Mouse (Mus musculus) olfactory bulb, adult 2 months (tissue): ENCODE measurements around the gene Rgs12. TPM values are rescaled to one million over a fixed set of nuclear protein-coding genes. Genes with fewer than 3 reads are reported as not detected.

Source experiments
- H3K27ac ChIP-seq: fragments of 200-500 bp; 2 replicates; pipeline ENCODE4 v1.5.1; 2012; ENCODE audit warnings: low read depth, low read length; ENCODE audit not compliant: insufficient read depth
- H3K4me1 ChIP-seq: fragments of 200-500 bp; 2 replicates; pipeline ENCODE4 v1.6.1; 2012; ENCODE audit warnings: low read length; ENCODE audit not compliant: control insufficient read depth, insufficient read depth
- H3K4me3 ChIP-seq: fragments of 200-500 bp; 2 replicates; pipeline ENCODE4 v1.5.1; 2012; ENCODE audit warnings: mild to moderate bottlenecking, low read depth, low read length, moderate library complexity; ENCODE audit not compliant: insufficient read depth
- CTCF ChIP-seq: fragments of 200-500 bp; IDR thresholded peaks from 2 replicates; pipeline ENCODE4 v1.5.1; 2012; ENCODE audit warnings: low read depth, mild to moderate bottlenecking, low read length, moderate library complexity; ENCODE audit not compliant: insufficient read depth
- POLR2A ChIP-seq: fragments of 200-500 bp; IDR thresholded peaks from 2 replicates; pipeline ENCODE4 v1.6.1; 2012; ENCODE audit warnings: mild to moderate bottlenecking, low read depth, low read length, moderate library complexity; ENCODE audit not compliant: insufficient read depth
- WGBS: fragments of 180-500 bp; shearing (Covaris S2); methylation state at CpG from one replicate; pipeline ENCODE4 v1.1.7; 2018; 5-methylcytosine and 5-hydroxymethylcytosine counted together
- polyA plus RNA-seq: library from polyadenylated mRNA; stranded (reverse); fragments of >200 nt; gene quantifications from 2 replicates; pipeline ENCODE4 v1.2.4, GENCODE M21; 2012; ENCODE audit warnings: low replicate concordance; ENCODE audit not compliant: missing spikeins, insufficient read depth, insufficient read length

Rgs12 gene
- polyA plus RNA-seq, 1 experiment: not detected

DNA sequence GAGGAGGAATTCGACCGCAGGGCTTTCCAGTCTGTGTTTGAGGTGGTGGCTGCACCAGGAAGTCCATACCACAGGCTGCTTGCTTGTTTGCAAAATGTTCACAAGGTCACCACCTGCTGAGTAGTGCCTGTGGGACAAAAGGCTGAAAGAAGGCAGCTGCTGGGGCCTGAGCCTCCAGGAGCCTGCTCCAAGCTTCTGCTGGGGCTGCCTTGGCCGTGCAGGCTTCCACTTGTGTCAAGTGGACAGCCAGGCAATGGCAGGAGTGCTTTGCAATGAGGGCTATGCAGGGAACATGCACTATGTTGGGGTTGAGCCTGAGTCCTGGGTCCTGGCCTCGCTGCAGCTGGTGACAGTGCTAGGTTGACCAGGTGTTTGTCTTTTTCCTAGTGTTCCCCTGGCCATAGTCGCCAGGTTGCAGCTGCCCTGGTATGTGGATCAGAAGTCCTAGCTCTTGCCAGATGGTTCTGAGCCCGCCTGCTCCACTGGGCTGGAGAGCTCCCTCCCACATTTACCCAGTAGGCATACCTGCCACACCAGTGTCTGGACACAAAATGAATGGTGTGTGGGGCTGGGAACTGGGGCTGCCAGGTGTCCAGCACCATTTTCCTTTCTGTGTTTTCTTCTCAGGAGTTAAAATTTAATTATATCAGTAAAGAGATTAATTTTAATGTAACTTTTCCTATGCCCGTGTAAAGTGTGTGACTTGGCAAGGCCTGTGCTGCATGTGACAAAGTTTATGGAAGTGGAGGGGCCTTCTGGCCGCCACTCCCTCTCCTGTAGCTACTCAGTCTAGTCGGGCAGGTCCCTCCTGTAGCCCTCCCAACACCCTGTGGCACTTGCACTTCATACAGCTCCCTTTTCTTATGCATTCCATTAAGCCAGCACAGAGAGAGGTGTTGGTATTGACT lies 40.3 kb upstream of the Rgs12 start:
- Histone ChIP-seq H3K27ac (no peak overlapping the region), H3K4me3 (no peak overlapping the region), H3K4me1 (no peaks in the 10 kb centered on the region)
- WGBS: 77% methylated on average over 9 of the region's 9 CpGs
- TF ChIP-seq POLR2A: no peak
- no peak for TF ChIP-seq CTCF

- no peak overlapping the region for H3K4me3 ChIP-seq
- no peak overlapping the region for H3K27ac ChIP-seq
- TF ChIP-seq CTCF (no peak), POLR2A (no peak)
- 92% methylated on average over 1 of the region's 1 CpGs for WGBS
- no peaks in the 10 kb centered on the region for H3K4me1 ChIP-seq
Observed at GRCm38 (mm10) chr5:34909634-34910503, 39.4 kb upstream of the Rgs12 start.

- no peak for TF ChIP-seq CTCF
- no peak for TF ChIP-seq POLR2A
- H3K4me3 ChIP-seq: no peak overlapping the region
- WGBS: 83% methylated on average over 4 of the region's 4 CpGs
- H3K4me1 ChIP-seq: no peaks in the 10 kb centered on the region
- H3K27ac ChIP-seq: no peak overlapping the region
Observed at GRCm38 (mm10) chr5:34910504-34910815, 38.8 kb upstream of the Rgs12 start.

DNA sequence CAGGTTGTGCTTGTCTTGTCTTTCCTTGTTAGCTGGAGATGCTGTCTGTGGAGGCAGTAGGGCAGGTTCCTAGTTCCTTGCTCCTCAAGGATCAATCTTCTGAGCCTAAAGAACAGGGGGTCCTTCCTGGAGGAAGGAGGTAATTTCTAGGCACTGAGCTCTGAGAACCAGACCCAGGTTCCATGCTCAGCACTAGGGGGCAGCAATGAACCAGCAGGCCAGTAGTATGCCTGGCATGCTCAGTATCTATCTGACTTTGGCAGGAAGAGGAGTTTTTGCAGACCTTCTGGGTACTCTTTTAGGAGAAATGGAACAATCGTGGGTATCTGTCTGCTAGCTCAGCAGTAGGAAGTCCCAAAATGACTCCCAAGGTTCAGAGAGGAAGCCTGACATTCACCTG lies 33.4 kb upstream of the Rgs12 start:
- 3% methylated on average over 1 of the region's 1 CpGs for WGBS
- Histone ChIP-seq H3K4me3 (no peak overlapping the region), H3K4me1 (peaks cover 14% of the 10 kb centered on the region), H3K27ac (no peak overlapping the region)
- TF ChIP-seq CTCF: 0 out of 2 replicates have a peak, but pooled peaks have one; percentile 26
- no peak for TF ChIP-seq POLR2A

DNA sequence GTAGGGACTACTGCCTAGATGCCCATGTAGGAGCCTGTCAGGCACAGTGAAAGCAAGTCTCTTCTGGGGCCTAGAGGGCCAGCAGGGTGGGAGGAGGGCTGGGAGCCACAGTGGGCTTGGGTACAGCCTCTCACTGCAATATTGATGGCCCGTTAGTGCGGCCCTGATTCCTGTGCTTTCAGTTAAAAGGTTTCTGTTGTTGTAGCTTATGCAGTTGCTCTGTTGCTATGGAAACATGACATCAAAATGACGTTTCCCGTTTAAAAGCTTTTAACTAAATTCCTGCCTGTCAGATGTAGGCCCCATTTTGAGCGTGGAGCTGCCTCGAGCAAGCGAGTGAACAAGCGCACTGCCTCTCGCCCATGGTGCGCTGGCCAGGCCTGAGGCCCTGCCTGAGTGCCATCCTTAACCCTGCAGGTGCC lies 32.0 kb upstream of the Rgs12 start:
- 39% methylated on average over 10 of the region's 10 CpGs for WGBS

DNA sequence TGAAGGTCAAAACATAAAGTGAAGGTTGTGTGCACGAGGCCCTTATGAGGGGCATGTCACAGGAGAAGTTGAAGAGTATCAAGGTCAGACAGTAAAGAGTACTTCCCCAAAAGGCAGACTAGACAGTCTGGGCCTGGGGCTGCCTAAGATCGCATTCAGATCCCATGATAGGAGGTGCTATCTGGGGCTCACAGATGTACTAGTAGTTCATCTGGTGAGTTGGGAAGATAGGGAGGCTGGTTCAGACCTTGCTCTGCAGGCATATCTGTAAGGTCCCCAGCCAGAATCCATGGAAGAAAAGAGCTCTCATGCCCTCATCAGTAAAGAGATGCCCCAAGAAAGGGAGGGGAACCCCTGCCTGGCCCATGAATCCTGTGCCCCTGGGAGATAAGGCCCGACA lies 30.5 kb upstream of the Rgs12 start:
- Histone ChIP-seq H3K27ac (no peak overlapping the region), H3K4me1 (peaks cover 14% of the 10 kb centered on the region), H3K4me3 (no peak overlapping the region)
- TF ChIP-seq CTCF (no peak), POLR2A (no peak)
- WGBS: 89% methylated on average over 3 of the region's 3 CpGs

More for the DNA sequence above, 32.0 kb upstream of the Rgs12 start:
- no peak overlapping the region for H3K27ac ChIP-seq
- no peak for TF ChIP-seq POLR2A
- no peak for TF ChIP-seq CTCF
- H3K4me1 ChIP-seq: peaks cover 14% of the 10 kb centered on the region
- H3K4me3 ChIP-seq: no peak overlapping the region

DNA sequence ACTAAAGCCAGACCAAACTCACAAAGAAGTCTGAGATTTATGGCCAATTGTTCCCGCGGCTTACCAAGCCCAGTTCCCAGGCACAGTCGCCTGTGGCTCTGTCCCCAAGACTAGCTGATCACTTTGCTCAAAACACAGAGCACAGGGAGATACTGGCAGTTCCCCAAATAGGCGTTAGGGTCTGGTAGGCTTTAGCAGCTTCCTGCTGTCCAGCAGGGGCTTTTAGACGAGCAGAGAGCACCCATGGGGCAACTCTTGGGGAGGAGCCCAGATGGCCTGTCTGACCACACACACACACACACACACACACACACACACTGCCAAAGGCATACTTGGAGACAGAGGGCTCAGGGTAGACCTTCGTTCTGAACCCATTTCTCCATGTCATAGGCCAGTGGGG lies 26.7 kb upstream of the Rgs12 start:
- no peak overlapping the region for H3K27ac ChIP-seq
- peaks cover 4% of the 10 kb centered on the region for H3K4me1 ChIP-seq
- TF ChIP-seq POLR2A: no peak
- TF ChIP-seq CTCF: no peak
- WGBS: 78% methylated on average over 6 of the region's 6 CpGs
- H3K4me3 ChIP-seq: no peak overlapping the region

- no peak for TF ChIP-seq CTCF
- TF ChIP-seq POLR2A: no peak
- H3K27ac ChIP-seq: no peak overlapping the region
- no peak overlapping the region for H3K4me3 ChIP-seq
- WGBS: 93% methylated on average over 4 of the region's 4 CpGs
- no peaks in the 10 kb centered on the region for H3K4me1 ChIP-seq
Observed at GRCm38 (mm10) chr5:34923920-34924319, 25.3 kb upstream of the Rgs12 start.

GRCm38 (mm10) chr5:34924519-34924918 lies 24.7 kb upstream of the Rgs12 start:
- 88% methylated on average over 7 of the region's 7 CpGs for WGBS
- TF ChIP-seq CTCF: no peak
- TF ChIP-seq POLR2A: no peak
- Histone ChIP-seq H3K27ac (no peak overlapping the region), H3K4me3 (no peak overlapping the region), H3K4me1 (no peaks in the 10 kb centered on the region)
